ENCODE assay signal across 24 mouse cellular contexts in genomic region chr5:92875836-92876235, GRCm38 (mm10).
DNase-seq lines count a peak whose midpoint lies in the region; ATAC-seq lines count a peak whose summit lies in the region.
"Had no signal": no experiment of that assay in that cellular context is flagged by ENCODE, and none has a peak within 500 bp of the region (broad histone marks: within the 10 kb centered on the region; RNA-seq: fewer than 3 reads in every experiment).

No protein-coding gene starts in this region.

- WGBS in heart, embryonic 12.5 days: 93% methylated on average over 10 of the region's 10 CpGs

- H3K27ac ChIP-seq in heart, embryonic 12.5 days (ENCODE audit: poor library complexity, severe bottlenecking): no peak overlapping the region
- H3K27ac ChIP-seq: embryonic facial prominence, embryonic 10.5 days; embryonic facial prominence, embryonic 12.5 days; forebrain, embryonic 13.5 days; forebrain, embryonic 15.5 days had no signal

- no peak overlapping the region for H3K4me3 ChIP-seq in heart, embryonic 12.5 days
- H3K4me3 ChIP-seq: embryonic facial prominence, embryonic 10.5 days; embryonic facial prominence, embryonic 12.5 days; forebrain, embryonic 13.5 days; forebrain, embryonic 15.5 days had no signal

- H3K9me3 ChIP-seq in heart, embryonic 12.5 days (replicated peaks): no peaks in the 10 kb centered on the region
- H3K9me3 ChIP-seq: embryonic facial prominence, embryonic 10.5 days; embryonic facial prominence, embryonic 12.5 days; forebrain, embryonic 13.5 days; forebrain, embryonic 15.5 days had no signal

- no peaks in the 10 kb centered on the region for H3K27me3 ChIP-seq in heart, embryonic 12.5 days (replicated peaks)
- H3K27me3 ChIP-seq: CH12.LX; embryonic facial prominence, embryonic 12.5 days; forebrain, embryonic 13.5 days; forebrain, embryonic 15.5 days; Patski had no signal

- H3K9ac ChIP-seq in heart, embryonic 12.5 days: no peak overlapping the region
- H3K9ac ChIP-seq: embryonic facial prominence, embryonic 12.5 days; forebrain, embryonic 13.5 days; forebrain, embryonic 15.5 days had no signal

- no peaks in the 10 kb centered on the region for H3K36me3 ChIP-seq in heart, embryonic 12.5 days
- H3K36me3 ChIP-seq: embryonic facial prominence, embryonic 10.5 days; embryonic facial prominence, embryonic 12.5 days; forebrain, embryonic 15.5 days; G1E had no signal

- intact Hi-C loops in gastrocnemius, postnatal 14 days (cut with DNase I; ENCODE audit: low total_unique reads): no loop called here

- ATAC-seq in heart, embryonic 12.5 days (ENCODE audit: insufficient number of reproducible peaks, low FRiP score): no peak
- ATAC-seq: activated CD4-positive, CD25-positive, alpha-beta regulatory T cell, adult 4 months; CD4-positive, CD25-positive, alpha-beta regulatory T cell, adult 4 months; forebrain, embryonic 13.5 days; forebrain, embryonic 15.5 days; Patski had no signal

- H3K4me1 ChIP-seq in heart, embryonic 12.5 days (replicated peaks): peaks cover 14% of the 10 kb centered on the region
- H3K4me1 ChIP-seq: embryonic facial prominence, embryonic 12.5 days; forebrain, embryonic 13.5 days; forebrain, embryonic 15.5 days had no signal

- H3K4me2 ChIP-seq in heart, embryonic 12.5 days: no peak overlapping the region
- H3K4me2 ChIP-seq: embryonic facial prominence, embryonic 12.5 days; forebrain, embryonic 13.5 days; forebrain, embryonic 15.5 days had no signal

- peak; percentile 61 for DNase-seq in gastrocnemius, adult 18-20 months (ENCODE audit: low spot score)
- DNase-seq in gastrocnemius, postnatal 4 days (ENCODE audit: low spot score in 2 of 2): no peak
- DNase-seq in gastrocnemius, postnatal 14 days: peak; percentile 42
- DNase-seq in skeletal muscle tissue, adult 2 months (ENCODE audit: low read depth, low spot score): peak; percentile 30
- no peak for DNase-seq in left cerebral cortex, adult 9 months (ENCODE audit: low spot score in 2 of 2)
- DNase-seq: adrenal gland, adult 8-10 months; adrenal gland, postnatal 14 days; adrenal gland, postnatal 36 days; B cell, adult 2 months; cerebellum, adult 11-12 months; cerebellum, adult 2 months; cerebellum, adult 9-10 months; cerebellum, postnatal 10 days; cerebellum, postnatal 25 days had no signal

Comparison
In these comparisons a context has a peak if more than half of its experiments do, and no peak if none do; other contexts are left out.
1. DNase-seq: peak in gastrocnemius, adult 18-20 months (single experiment), gastrocnemius, postnatal 14 days (single experiment) and skeletal muscle tissue, adult 2 months (single experiment); none in gastrocnemius, postnatal 4 days (0 of 2) and left cerebral cortex, adult 9 months (0 of 2).